Mouse (Mus musculus): Measurements from ENCODE around the gene 1700102P08Rik. TPM values are rescaled to one million over a fixed set of nuclear protein-coding genes. Genes with fewer than 3 reads are reported as not detected.

The 1700102P08Rik gene
- polyA plus RNA-seq (2012; rRNA removed; ENCODE audit: low replicate concordance), result 0.21 and 0.27 TPM in 2 replicates

DNA sequence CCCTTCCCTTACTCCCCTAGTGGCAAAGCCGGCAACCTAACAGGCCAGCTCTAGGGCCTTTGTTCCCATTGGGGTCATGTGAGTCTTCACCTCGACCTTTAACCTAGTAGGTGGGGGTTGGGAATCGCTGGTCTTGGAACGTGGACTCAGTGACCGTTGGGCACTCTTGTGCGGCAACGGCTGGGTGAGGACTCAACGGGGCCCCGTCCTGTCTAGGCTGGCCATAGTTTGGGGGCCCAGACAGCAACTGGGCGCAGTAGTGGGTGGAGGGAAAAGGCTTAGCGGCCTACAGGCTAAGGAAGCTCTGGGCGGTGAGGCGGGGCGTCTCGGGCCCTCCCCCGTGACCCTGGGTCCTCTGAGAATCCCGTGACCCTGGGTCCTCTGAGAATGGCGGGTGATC, at the start of gene 1700102P08Rik:
TSS of gene 1700102P08Rik (plus strand) at position 130 of the 400 bp plus-strand sequence.

DNA sequence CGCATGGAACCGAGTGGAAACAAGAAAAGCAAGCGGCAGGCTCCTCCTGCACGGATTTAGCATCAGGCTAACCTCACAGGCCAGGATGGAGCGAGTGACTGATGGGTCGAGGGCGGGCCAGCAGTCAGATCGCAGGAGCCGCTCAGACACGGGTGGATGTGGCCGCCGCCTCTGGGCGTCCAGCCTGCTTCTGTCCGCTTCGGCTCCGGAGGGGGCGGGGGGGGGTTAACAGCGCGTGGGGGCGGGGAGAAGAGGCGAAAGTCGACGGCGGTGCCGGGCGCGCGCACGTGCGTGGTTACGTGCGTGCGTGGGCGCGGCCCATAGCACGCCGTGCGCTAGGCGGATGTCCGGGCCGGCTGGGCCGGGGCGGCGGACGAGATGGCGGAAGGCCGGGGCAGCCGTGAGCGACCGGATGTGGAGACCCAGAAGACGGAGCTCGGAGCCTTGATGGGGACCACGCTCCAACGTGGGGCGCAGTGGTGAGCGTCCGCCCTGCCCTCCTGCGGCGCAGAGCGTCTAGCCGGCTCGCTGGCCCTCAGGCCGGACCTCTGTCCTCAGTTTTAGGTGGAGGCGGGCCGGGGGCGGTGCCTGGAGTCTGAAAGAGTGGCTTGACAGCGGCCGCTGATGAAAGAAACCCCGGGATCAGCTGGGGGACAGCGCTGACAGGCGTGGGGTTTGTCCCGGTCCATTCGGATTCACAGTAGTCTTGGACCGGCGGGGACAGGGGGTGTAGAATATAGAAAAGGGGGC, 44.9 kb upstream of the 1700102P08Rik start, which contains the start of gene Usp4:
TSS of gene Usp4 (plus strand) at position 314 of the 750 bp plus-strand sequence.

GRCm38 (mm10) chr9:108428384-108428783, 35.8 kb downstream of the 1700102P08Rik start, which contains the start of gene Ccdc36:
Ccdc36 (minus strand) TSS chr9:108428484.

DNA sequence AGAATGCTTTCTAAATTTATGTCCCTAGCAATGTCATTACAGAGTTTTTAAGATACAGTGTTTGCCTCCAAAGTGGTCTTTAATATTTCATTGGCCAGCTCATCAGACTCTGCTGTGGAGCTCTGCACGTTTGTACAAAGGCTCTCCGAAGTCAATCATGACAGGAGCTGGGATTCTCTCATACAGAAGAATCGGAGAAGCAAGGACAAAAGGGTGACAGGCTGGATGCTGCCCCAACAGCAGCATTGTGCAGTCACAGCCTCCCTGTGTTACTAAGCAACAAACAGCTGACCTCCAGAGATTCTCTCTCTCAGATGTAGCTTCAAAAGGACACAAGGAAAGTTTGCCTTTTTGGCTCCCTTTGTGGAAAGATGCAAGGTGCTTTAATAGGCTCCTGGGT, 43.6 kb downstream of the 1700102P08Rik start, which contains the start of gene BC048562:
TSS of gene BC048562 (plus strand) at position 301 of the 400 bp plus-strand sequence.

Other genes with a start within 250 kb of the 1700102P08Rik start
- gene Bsn, start 202.4 kb upstream of the 1700102P08Rik start, polyA plus RNA-seq (2012; rRNA removed; ENCODE audit: low replicate concordance), result 0.29 and 1.1 TPM in 2 replicates
- gene Dag1, start 128.8 kb upstream of the 1700102P08Rik start, polyA plus RNA-seq (2012; rRNA removed; ENCODE audit: low replicate concordance), result 65.0 and 108 TPM in 2 replicates
- 32.6 and 34.7 TPM in 2 replicates for gene Nicn1, start 102.4 kb upstream of the 1700102P08Rik start, polyA plus RNA-seq (2012; rRNA removed; ENCODE audit: low replicate concordance)
- gene Amt, start 96.0 kb upstream of the 1700102P08Rik start, polyA plus RNA-seq (2012; rRNA removed; ENCODE audit: low replicate concordance), result 6.7 and 22.0 TPM in 2 replicates
- gene Rhoa, start 86.7 kb upstream of the 1700102P08Rik start, polyA plus RNA-seq (2012; rRNA removed; ENCODE audit: low replicate concordance), result 192 and 239 TPM in 2 replicates
- 59.0 and 105 TPM in 2 replicates for gene Tcta, start 86.6 kb upstream of the 1700102P08Rik start, polyA plus RNA-seq (2012; rRNA removed; ENCODE audit: low replicate concordance)
- 1,212 and 1,799 TPM in 2 replicates for gene Gpx1, start 53.9 kb upstream of the 1700102P08Rik start, polyA plus RNA-seq (2012; rRNA removed; ENCODE audit: low replicate concordance)
- 82.2 and 92.5 TPM in 2 replicates for gene Usp4, start 45.0 kb upstream of the 1700102P08Rik start, polyA plus RNA-seq (2012; rRNA removed; ENCODE audit: low replicate concordance)
- gene Ccdc36, start 35.7 kb downstream of the 1700102P08Rik start, polyA plus RNA-seq (2012; rRNA removed; ENCODE audit: low replicate concordance), result 0.10 TPM in 1 of 2 replicates, not detected in the other
- gene BC048562, start 43.7 kb downstream of the 1700102P08Rik start, polyA plus RNA-seq (2012; rRNA removed; ENCODE audit: low replicate concordance), result not detected in 2 replicates
- gene Ccdc71, start 67.7 kb downstream of the 1700102P08Rik start, polyA plus RNA-seq (2012; rRNA removed; ENCODE audit: low replicate concordance), result 20.4 and 34.4 TPM in 2 replicates
- gene Klhdc8b, start 68.8 kb downstream of the 1700102P08Rik start, polyA plus RNA-seq (2012; rRNA removed; ENCODE audit: low replicate concordance), result 70.2 and 91.7 TPM in 2 replicates
- 223 and 264 TPM in 2 replicates for gene Lamb2, start 86.9 kb downstream of the 1700102P08Rik start, polyA plus RNA-seq (2012; rRNA removed; ENCODE audit: low replicate concordance)
- 179 and 216 TPM in 2 replicates for gene Usp19, start 97.8 kb downstream of the 1700102P08Rik start, polyA plus RNA-seq (2012; rRNA removed; ENCODE audit: low replicate concordance)
- gene Qars, start 114.9 kb downstream of the 1700102P08Rik start, polyA plus RNA-seq (2012; rRNA removed; ENCODE audit: low replicate concordance), result 172 and 318 TPM in 2 replicates
- 93.6 and 129 TPM in 2 replicates for gene Qrich1, start 124.0 kb downstream of the 1700102P08Rik start, polyA plus RNA-seq (2012; rRNA removed; ENCODE audit: low replicate concordance)
- gene Impdh2, start 167.5 kb downstream of the 1700102P08Rik start, polyA plus RNA-seq (2012; rRNA removed; ENCODE audit: low replicate concordance), result 48.0 and 173 TPM in 2 replicates
- 38.3 and 48.7 TPM in 2 replicates for gene Ndufaf3, start 174.6 kb downstream of the 1700102P08Rik start, polyA plus RNA-seq (2012; rRNA removed; ENCODE audit: low replicate concordance)
- 120 and 203 TPM in 2 replicates for gene Dalrd3, start 177.1 kb downstream of the 1700102P08Rik start, polyA plus RNA-seq (2012; rRNA removed; ENCODE audit: low replicate concordance)
- 41.1 and 162 TPM in 2 replicates for gene Wdr6, start 185.9 kb downstream of the 1700102P08Rik start, polyA plus RNA-seq (2012; rRNA removed; ENCODE audit: low replicate concordance)
- gene P4htm, start 204.9 kb downstream of the 1700102P08Rik start, polyA plus RNA-seq (2012; rRNA removed; ENCODE audit: low replicate concordance), result 5.3 and 35.1 TPM in 2 replicates